Mouse (Mus musculus): Measurements from ENCODE around the gene Cfap74.

Gene Cfap74

GRCm38 (mm10) chr4:155408695-155409057 is 314 bp upstream of the Cfap74 start:
- no peak for DNase-seq (ENCODE audit: low spot score)

DNA sequence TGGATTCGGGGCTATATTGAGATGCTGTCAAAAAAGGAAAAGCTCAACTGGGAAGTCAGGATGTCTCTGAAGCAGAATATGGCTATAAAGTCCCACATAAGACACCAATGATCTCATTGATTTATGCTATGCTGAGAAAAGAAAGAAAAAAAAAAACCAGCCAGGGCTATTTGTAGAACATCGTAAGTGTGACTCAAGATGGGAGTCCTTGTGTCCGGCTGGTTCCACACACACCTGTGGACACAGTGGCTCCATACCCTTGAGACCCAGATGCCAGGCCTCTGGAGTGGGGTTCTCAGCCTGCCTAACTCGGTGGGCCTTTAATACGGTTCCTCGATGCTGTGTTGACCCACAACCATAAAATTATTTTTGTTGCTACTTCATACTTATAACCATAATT is 3.1 kb downstream of the Cfap74 start:
- no peak for DNase-seq (ENCODE audit: low spot score)

GRCm38 (mm10) chr4:155413641-155414335 is 4.8 kb downstream of the Cfap74 start:
- DNase-seq (ENCODE audit: low spot score): no peak

- no peak for DNase-seq (ENCODE audit: low spot score)
Measured at GRCm38 (mm10) chr4:155414656-155415235, 5.8 kb downstream of the Cfap74 start.

GRCm38 (mm10) chr4:155420137-155420536 is 11.1 kb downstream of the Cfap74 start:
- no peak for DNase-seq (ENCODE audit: low spot score)

- DNase-seq (ENCODE audit: low spot score): peak; percentile 31
Measured at GRCm38 (mm10) chr4:155421412-155422370, 12.7 kb downstream of the Cfap74 start.

DNA sequence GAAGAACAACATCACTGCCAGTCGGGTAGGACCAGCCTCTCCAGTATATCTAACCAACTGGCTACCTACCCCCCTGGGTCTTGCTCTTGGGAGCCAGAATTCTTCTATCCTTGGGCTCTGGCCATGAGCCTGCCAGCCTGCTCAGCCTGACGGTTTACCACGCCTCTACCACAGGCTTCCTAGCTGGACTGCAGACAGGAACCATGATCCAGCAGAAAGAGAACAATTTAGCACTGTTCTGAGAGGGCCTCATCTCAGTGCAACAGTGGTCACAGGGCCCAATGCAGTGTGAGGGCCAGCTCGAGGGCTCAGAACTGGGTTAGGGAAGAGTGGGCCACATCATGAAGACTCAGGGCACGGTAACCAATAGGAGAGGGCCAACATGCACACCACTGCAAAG is 15.0 kb downstream of the Cfap74 start:
- no peak for DNase-seq (ENCODE audit: low spot score)

- no peak for DNase-seq (ENCODE audit: low spot score)
Measured at GRCm38 (mm10) chr4:155426272-155426671, 17.3 kb downstream of the Cfap74 start.

- DNase-seq (ENCODE audit: low spot score): no peak
Measured at GRCm38 (mm10) chr4:155428442-155428841, 19.5 kb downstream of the Cfap74 start.

GRCm38 (mm10) chr4:155429202-155429601 is 20.2 kb downstream of the Cfap74 start:
- no peak for DNase-seq (ENCODE audit: low spot score)

DNA sequence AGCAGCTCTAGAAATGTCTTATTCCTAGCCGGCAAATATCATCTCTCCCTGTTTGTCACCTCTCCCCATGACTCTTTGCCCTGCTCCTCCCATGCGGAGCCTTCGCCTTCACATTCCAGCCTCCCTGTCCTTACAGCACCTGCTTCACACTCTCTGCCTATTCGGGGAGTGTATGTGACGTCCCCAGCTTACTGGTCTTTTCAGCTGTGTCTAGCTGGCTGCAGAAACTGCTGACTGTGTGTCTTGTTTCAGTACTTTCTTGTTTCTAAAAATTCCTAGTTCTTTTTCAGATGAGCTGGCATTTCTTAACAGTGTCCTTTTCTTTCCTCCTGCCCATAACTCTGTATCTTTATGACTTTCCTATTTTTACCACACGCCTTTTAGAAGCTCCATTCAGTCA is 23.4 kb downstream of the Cfap74 start:
- DNase-seq (ENCODE audit: low spot score): no peak

GRCm38 (mm10) chr4:155433993-155434392 is 25.0 kb downstream of the Cfap74 start:
- DNase-seq (ENCODE audit: low spot score): no peak

DNA sequence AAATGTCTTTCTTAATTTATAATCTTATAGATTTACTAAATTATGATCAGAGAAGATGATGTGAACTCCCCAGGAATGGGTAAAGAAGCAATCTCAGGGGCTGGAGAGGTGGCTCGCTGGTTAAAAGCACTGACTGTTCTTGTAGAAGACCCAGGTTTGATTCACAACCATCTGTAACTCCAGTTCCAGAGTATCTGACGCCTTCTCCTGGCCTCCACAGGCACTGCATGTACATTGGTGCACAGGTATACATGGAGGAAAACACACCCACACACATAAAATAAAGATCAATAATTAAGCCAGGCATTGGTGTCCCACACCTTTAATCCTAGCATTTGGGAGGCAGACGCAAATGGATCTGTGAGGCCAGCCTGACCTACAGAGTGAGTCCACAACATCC is 33.8 kb downstream of the Cfap74 start:
- DNase-seq (ENCODE audit: low spot score): no peak

DNA sequence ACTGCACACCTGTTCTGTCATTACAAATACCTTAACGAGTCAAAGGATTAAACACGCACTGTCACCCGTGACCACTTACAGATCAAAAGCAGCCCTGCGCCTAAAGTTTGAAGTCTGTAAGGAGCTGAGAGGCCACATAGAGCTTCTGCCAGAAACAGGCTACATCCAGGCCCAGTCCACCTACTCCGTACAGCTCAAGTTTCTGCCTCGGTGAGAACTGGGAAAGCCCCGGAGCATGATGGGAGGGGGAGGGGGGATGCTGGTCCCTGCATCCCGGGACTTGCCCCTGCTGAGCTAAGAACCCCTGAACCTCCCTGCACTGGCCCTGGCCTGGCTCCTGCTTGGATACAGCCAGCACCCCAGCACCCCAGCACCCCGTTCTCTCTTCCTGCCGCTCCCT is 42.6 kb downstream of the Cfap74 start:
- no peak for DNase-seq (ENCODE audit: low spot score)

GRCm38 (mm10) chr4:155458575-155458974 is 49.6 kb downstream of the Cfap74 start:
- no peak for DNase-seq (ENCODE audit: low spot score)

GRCm38 (mm10) chr4:155463050-155463449 is 54.1 kb downstream of the Cfap74 start:
- DNase-seq (ENCODE audit: low spot score): no peak

DNA sequence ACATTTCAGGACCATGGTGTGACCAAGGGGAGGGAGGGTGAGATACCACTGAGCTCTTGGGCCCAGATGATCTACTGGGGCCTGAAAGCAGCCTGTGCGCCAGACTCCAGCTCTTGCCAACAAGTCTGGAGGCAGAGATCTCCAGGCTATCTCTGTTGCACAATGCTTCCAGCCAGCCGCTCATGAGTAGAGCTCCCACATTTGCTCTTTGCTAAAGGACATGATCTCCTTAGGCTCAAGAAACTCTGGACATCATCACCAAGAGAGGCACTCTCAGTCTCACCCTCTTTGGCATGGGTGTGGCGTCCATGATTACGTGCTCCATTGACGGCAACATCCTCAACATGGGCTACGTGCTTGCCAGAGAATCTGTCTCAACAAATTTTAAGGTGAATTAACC is 54.6 kb downstream of the Cfap74 start:
- DNase-seq (ENCODE audit: low spot score): no peak

DNA sequence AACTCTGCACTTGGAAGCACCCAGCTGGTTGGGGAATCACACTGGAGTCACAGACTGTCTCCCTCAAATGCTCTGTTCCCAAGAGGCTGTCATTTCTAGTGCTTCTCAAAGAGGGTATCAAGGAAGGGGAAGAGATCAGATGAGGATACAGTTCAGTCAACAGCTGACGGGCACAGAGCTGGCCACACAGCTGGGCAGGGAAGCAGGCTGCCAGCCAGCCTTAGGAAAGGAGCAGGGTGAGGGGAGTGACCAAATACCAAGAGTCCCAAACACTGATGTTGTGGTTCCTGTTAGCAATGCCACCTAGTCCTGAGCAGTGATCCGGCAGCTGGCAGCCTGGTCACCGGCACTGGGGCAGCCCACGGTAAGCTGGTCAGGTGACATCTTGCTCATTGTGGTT is 55.1 kb downstream of the Cfap74 start:
- no peak for DNase-seq (ENCODE audit: low spot score)

DNA sequence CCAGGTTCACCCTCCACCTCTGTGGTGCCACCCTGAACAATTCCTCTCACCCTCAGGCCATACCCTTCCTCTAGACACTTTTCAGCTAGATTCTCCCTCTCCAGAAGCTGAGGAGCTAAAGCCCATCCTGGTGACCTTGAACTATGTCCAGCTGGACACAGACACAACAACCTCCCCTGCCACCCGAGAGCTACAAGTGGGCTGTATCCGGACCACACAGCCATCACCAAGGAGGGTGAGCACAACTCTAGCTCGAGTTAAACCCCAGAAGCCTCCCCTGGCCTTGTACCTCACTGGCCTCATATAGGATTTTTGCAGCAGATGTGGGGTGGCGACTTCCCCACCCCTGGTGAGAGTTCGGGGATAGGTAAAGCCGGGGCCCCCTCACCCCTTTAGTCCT is 56.6 kb downstream of the Cfap74 start:
- no peak for DNase-seq (ENCODE audit: low spot score)

GRCm38 (mm10) chr4:155466080-155466479 is 57.1 kb downstream of the Cfap74 start:
- DNase-seq (ENCODE audit: low spot score): no peak

DNA sequence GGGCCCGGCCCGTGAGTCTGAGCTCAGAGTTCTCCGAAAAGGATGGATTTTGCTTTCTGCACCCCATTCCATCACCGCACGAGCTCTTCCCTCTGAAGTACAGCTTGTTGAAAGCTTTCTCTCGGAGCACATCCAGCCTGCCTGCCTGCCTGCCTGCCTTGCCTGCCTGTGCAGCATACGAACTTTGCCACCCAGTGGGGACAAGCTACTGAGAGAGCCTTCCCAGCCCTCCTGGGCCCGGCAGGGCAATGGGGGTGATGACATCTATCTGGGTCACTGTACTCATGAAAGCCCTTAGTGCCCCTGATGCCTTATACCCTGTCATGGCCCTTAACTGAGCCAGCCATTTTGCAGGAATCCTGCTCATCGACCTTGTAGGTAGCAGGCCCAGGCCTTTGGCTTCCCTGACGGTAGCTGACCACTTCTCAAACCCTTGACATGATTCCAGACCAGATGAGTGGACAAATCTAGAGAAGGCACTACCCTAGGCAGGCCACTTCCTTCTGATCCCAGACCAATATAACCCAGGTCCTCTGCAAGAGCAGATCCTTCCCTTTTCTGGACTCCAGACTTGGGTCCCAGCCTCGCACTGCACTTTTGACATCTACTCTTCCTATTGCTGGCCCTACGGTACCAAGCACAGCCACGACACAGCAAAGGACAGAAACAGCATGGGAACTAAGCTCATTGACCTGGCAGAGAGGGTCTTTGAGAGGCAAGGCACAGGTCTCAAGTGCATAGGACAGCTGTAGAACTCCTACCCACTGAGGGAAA is 58.4 kb downstream of the Cfap74 start:
- DNase-seq (ENCODE audit: low spot score): no peak

GRCm38 (mm10) chr4:155468952-155469351 is 60.0 kb downstream of the Cfap74 start, which contains the start of gene Tmem52:
Gene Tmem52 (plus strand): TSS chr4:155469114.
- peak; percentile 56 for DNase-seq (ENCODE audit: low spot score)
